Mouse (Mus musculus) olfactory bulb, adult 2 months (tissue): ENCODE results near the gene Tnfrsf13b.

Experiments used
- CTCF ChIP-seq: fragments of 200-500 bp; IDR thresholded peaks from 2 replicates; pipeline ENCODE4 v1.5.1; 2012; ENCODE audit warnings: low read depth, mild to moderate bottlenecking, low read length, moderate library complexity; ENCODE audit not compliant: insufficient read depth
- POLR2A ChIP-seq: fragments of 200-500 bp; IDR thresholded peaks from 2 replicates; pipeline ENCODE4 v1.6.1; 2012; ENCODE audit warnings: mild to moderate bottlenecking, low read depth, low read length, moderate library complexity; ENCODE audit not compliant: insufficient read depth

GRCm38 (mm10) chr11:61176321-61176720 is 49.8 kb downstream of the Tnfrsf13b start:
- TF ChIP-seq POLR2A (no peak), CTCF (no peak)
